Mouse (Mus musculus) mature B cell (primary cell): ENCODE data around the gene Actl6b.
"Not testable (repeated sequence)": the region's sequence is repeated elsewhere in the genome, so short reads cannot be mapped to it uniquely, and the experiment has no call there.

ENCODE experiments used
- in situ Hi-C: fragments of 300-500 bp; cut with MboI; formaldehyde crosslinking; loops from 2 replicates; pipeline ENCODE4 v1.14.3; 2019

The Actl6b gene

GRCm38 (mm10) chr5:137601365-137601729 is 48.0 kb downstream of the Actl6b start:
- in situ Hi-C loops: no loop called here

GRCm38 (mm10) chr5:137607860-137608653 is 54.7 kb downstream of the Actl6b start:
- in situ Hi-C loops: no loop called here

GRCm38 (mm10) chr5:137608654-137609190 is 55.4 kb downstream of the Actl6b start:
- in situ Hi-C loops: no loop called here

GRCm38 (mm10) chr5:137609292-137609691 is 56.0 kb downstream of the Actl6b start:
- in situ Hi-C loops: no loop called here

- in situ Hi-C loops: no loop called here
Observed at GRCm38 (mm10) chr5:137610056-137610455, 56.7 kb downstream of the Actl6b start.

- in situ Hi-C loops: no loop called here
Observed at GRCm38 (mm10) chr5:137610548-137611244, 57.4 kb downstream of the Actl6b start.

GRCm38 (mm10) chr5:137611245-137611602 is 57.9 kb downstream of the Actl6b start:
- in situ Hi-C loops: no loop called here

GRCm38 (mm10) chr5:137613076-137613475 is 59.8 kb downstream of the Actl6b start:
- in situ Hi-C loops: no loop called here

GRCm38 (mm10) chr5:137613550-137613949 is 60.2 kb downstream of the Actl6b start, which contains the start of gene Pcolce:
TSS of gene Pcolce (minus strand) at chr5:137613784.
- in situ Hi-C loops: no loop called here

- in situ Hi-C loops: not testable (repeated sequence)
Observed at GRCm38 (mm10) chr5:137614921-137615320, 61.6 kb downstream of the Actl6b start.

- in situ Hi-C loops: no loop called here
Observed at GRCm38 (mm10) chr5:137615347-137615746, 62.0 kb downstream of the Actl6b start.
